Mouse (Mus musculus) neural tube, embryonic 10.5 days (tissue): Measurements from ENCODE around the gene Dse.

Experiments
- DNase-seq: peaks from one replicate; pipeline ENCODE4 v3.0.0-alpha.2; 2017; ENCODE audit warnings: low spot score; ENCODE audit errors: extremely low spot score

Dse gene

DNA sequence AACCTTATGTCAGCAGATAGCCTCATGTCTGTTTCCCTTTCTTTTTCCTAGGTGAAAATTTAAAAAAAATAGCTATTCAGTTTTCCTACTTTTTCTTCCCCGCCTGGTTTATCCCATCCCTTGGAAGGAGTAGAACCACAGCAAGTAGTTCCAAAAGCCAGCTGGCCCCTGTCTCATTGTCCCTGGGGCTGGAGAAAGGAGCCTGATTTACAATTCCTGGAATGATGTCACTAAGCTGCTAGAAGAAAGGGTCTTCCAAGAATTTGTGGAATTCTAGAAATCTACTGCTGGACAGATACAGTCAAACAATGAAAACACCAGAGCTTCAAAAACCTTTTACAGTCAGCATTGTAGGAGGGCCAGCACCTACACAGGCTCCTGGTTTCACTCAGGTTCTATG lies 6.8 kb downstream of the Dse start:
- no peak for DNase-seq

- no peak for DNase-seq
These were observed 8.9 kb downstream of the Dse start for GRCm38 (mm10) chr10:34198574-34198973.

GRCm38 (mm10) chr10:34198061-34198460 lies 9.5 kb downstream of the Dse start:
- DNase-seq, result no peak

- DNase-seq, result no peak
These were observed 10.2 kb downstream of the Dse start for GRCm38 (mm10) chr10:34197269-34197668.

DNA sequence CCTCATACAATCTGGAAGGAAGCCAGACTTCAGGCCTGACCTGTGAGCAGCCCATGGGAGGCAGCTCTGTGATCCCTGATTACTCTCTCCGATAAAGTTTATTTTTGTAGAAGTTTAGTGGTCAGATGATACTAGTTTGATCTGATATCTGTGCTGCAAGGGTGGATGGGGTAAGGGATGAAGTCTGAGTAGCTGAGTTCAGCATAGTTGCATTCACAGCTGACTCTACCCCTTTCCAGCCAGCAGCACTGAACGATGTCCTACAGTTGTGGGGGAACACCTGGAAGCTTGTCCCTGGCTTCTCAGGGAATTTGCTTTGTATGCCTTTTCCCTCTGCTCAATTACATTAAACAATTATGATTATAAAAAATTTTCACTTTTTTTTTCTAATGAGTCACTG lies 12.6 kb downstream of the Dse start:
- no peak for DNase-seq

DNA sequence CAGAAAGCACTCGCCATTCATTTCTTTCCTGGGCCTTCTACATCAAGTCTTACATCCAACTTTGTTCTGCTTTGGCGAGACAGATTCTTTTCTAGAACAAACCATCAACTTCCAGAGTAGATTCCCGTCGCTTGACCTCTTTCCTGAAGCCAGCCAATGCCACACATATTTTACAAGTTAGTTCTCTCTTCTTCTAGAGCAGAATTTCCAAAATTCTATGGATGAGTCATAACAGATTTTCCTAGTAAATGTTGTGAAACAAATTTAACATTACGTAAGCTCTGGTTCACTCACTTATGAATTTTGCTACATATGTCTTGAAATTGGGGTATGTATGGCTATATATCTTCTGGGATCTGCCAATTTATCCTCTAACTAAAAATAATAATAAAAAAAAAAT lies 13.0 kb downstream of the Dse start:
- DNase-seq, result no peak

DNA sequence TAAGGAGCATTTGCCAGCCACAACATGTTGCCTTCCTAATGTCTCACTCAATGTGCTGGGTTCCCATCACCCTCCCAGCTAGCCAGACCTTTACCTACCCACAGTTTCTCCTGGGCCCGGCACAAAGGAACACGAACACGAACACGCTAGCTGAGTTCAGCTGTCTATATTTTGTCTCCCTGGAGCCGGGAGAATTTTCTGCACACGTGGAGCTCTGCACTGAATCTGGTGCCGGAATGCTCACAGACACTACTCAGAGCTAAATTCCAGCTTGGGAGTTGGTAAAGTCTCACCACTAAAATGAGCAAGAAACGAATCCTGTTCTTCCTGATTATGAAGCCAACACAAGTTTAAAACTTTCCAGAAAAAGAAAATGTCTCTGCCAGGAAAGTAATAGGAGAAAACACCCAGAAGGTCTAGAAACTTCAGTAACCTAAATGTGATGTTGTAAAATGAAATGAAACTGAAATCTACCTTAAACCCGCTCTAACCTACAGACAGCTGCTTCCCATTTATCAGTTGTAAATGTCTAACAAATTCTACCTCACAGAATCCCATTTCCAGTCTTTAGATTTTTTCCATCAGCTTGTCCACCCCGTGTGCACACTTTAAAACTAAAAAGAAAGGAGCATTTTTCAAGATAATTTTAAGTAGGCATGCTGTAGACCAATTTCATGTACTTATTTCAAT lies 20.8 kb downstream of the Dse start:
- no peak for DNase-seq

- no peak for DNase-seq
These were observed 22.0 kb downstream of the Dse start for GRCm38 (mm10) chr10:34185556-34185955.

- no peak for DNase-seq
These were observed 22.6 kb downstream of the Dse start for GRCm38 (mm10) chr10:34184956-34185355.

DNA sequence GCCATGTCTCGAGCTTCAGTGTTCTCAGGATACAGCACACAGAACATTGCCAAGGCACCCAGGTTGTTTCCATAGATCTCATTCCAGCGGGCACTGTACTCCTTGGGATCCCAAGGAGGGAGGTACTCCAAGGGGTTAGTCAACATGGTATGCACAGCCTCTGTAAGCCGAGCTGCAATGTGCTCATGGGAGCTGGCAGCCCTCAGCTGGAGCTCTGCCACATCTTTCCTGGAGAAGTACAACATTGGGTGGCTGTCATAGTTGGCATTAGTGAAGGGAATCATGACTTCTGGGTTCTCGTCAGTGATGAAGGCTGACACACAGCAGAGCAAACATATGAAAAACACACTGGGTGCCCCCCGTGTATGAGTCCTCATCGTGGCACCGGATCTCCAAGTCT lies 23.8 kb downstream of the Dse start:
- DNase-seq, result no peak

DNA sequence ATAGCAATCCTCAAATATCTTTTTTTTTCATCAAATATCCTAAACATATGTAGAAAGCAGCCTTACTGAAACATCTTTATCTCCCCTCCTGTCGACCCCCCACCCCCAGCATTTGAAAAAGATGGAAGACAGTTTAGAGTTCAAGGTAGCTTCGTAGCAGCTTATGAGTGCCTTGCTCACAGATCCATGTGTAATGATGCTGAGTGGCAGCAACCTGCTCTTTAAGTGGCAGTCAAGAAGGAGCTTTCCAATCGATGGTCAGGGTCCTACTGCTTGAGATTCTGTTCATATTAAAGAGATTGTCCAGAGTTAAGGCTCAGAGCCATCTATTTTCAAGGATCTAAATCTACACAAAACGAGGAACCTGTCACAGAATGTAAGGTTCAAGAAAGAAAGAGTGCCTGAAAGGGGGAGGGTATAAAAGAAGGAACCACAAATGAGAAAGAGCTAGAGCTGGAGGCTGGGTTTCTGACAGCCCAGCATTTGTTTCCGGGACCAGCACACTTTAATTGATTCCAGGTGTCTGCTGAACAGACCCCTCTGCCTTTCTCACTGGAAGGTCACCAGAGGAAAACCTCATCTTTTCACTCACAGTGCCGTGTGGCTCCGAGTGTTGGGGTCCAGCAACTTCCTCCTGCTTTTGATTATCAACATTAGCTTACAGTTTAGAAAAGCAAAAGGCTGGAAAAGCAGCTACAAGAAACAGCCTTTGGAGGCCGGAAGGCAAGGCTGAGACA lies 31.5 kb downstream of the Dse start:
- peak; percentile 38 for DNase-seq

DNA sequence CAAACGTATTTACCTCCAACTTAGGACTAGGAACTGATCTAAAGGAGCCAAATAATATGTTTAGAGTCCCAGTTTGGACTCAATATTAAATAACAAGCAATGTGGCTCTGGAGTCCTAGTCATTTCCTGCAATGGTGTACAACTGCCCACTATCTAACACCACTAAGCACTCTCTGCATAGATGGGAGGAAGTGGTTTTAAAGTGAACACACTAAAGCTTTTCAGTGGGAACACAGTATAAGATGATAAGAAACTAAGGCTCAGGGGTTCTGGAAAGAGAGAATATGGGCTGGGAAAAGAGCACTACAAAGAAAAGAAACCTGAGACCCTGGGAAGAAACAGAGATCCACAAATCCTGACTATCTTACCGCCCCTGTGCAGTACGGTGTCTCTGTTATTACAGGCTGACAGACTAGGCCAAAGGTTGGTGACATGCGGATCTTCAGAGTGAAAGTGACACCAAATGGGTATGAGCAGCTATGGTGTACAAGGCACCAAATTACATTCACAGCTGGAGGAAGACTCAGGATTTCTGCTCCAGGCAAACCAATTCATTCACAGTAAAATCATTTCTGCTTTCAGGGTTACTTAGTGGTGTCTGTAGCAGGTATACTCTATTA lies 34.7 kb downstream of the Dse start:
- no peak for DNase-seq

DNA sequence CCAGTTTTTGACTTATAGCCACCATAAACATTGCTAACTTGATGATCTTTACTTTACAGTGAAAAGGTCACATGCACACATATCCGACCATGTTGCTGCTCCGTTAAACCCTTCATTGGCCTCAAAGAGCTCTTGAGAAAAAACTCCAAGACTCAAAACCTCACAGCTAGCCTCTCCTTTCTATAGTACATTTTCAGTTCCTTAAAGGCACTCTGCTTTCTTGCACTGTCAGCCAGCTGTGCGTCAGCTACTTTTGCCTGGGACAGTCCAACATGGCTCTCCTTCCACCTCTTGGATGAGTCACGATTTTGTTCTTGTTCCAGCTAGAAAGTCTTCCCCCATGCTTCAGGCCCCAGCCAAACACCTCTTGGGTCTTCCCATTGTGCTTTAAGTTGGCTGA lies 35.9 kb downstream of the Dse start:
- no peak for DNase-seq

DNA sequence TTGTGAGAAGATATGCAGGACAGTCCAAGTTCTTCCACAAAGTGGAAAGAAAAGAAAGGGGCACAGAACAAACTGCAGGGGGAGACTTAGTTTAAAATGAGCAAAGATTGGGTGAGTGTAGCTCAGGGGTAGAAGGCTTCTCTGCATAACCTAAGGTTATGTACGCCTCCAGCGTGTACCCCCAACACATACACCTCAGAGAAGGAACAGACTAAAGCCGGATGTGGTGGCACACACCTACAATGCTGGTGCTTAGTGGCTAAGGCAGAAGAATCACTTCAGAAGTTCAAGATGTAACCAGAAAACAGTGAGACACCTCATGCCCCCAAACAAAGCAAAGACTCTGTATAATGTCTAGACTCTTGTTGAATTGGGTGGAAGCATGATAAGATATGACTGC lies 36.3 kb downstream of the Dse start:
- no peak for DNase-seq

- no peak for DNase-seq
These were observed 40.5 kb downstream of the Dse start for GRCm38 (mm10) chr10:34166971-34167370.

- DNase-seq, result no peak
These were observed 51.5 kb downstream of the Dse start for GRCm38 (mm10) chr10:34155796-34156554.

DNA sequence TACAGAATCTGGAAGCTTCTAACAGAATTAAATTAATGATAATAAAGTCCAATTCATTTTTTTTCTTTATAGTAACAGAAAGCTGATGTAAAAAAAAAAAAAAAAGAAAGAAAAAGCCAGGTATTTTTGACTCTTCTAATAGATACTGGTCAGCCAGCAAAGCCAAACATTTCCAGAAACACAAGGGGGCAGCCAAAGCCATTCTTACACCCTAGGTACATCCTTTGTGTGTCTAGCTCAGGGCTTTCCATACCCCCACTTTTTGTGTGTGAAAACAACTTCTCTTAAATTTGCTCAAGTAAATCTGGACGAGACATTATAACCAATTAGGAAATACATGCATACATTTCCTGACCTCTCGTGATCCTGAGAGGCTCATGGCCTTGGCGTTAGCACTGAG lies 55.7 kb downstream of the Dse start:
- DNase-seq, result no peak

DNA sequence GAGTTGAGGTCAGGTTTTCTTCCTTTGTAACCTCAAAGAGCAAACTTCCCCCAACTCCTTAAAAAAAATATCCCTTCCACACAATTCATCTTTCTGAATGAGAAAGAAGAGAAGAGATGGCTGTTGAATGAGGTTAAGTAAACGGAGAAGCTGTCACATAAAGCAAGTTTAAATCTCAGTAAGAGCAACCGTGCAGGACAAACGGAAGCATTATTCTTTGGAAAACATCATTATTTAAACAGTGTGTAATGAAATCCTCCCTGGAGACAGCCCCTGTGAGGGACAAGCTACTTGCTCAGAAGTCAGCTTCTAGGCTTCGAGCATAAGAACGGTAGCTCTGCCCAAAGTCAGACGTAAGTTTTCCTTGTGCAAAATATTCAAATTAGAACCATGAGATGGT lies 57.1 kb downstream of the Dse start:
- no peak for DNase-seq

- DNase-seq, result no peak
These were observed 57.7 kb downstream of the Dse start for GRCm38 (mm10) chr10:34149772-34150171.

GRCm38 (mm10) chr10:34141693-34142092 lies 65.8 kb downstream of the Dse start:
- no peak for DNase-seq

DNA sequence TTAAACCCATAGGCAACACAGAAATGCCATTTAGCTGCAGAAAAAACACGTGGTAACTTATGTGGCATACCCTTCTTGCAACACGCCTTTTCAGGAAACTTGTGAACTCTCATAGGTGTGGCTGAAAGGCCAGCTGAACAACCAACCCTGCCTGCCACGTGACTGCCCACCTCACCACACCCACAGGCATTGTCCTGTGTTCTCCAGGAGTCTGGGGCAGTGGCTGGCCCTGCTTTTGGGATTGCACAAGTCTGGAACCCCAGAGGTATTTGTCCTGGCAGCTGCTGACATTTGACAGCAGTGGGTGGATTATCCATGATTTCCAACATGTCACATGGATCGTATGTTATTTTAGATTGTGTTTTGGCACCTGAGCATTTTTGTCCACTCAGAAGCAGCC lies 67.7 kb downstream of the Dse start:
- no peak for DNase-seq

DNA sequence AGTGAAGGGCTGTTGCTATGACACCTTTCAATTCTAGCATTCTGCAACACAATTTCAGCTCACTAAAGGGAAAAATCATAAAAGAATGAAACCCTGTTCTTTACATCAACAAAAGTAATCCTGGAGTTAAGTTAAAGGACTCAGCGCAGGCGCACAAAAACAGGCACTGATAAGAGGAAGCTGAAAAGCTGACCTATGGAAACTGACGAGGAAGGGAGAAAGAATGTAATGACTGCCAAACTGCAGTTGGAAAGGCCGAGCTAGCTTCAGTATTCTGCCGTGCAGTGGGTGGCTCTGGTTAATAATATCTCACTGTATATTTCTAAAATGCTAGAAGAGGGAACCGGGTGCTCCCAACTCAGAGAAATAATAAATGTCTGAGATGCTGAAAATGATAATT lies 69.5 kb downstream of the Dse start:
- no peak for DNase-seq
